Mouse (Mus musculus) c-Kit-positive CD71-negative TER-119-negative erythroid progenitor cells, embryonic 14.5 days (primary cell): ENCODE results near the gene Sema3b.

ENCODE experiments used
- DNase-seq: peaks from one replicate; pipeline ENCODE4 v3.0.0-alpha.2; 2013; ENCODE audit warnings: low read depth

Gene Sema3b

GRCm38 (mm10) chr9:107633091-107633660, 24.1 kb upstream of the Sema3b start:
- peak; percentile 74 for DNase-seq

GRCm38 (mm10) chr9:107632478-107632877, 23.4 kb upstream of the Sema3b start:
- no peak for DNase-seq

DNA sequence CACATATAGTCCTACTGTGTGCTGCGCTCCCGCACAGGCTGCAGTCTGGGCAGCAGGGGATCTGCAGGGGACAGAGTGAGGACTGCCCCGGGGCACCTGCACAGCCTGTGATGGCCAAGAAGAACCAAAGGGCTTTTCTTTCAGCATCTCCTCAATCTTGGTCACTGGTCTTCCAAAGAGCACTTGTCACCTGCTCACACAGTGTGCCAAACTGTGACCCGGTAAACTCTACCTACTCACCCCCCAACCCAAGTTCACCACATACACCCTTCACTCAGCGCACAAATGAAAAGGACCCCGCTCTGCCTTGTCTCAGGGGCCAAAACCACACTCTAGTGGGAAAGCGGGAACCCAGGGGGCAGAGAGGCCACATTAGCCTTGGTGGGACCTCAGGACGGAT, 22.8 kb upstream of the Sema3b start:
- DNase-seq, result no peak

- no peak for DNase-seq
Observed at GRCm38 (mm10) chr9:107631311-107631826, 22.3 kb upstream of the Sema3b start.

DNA sequence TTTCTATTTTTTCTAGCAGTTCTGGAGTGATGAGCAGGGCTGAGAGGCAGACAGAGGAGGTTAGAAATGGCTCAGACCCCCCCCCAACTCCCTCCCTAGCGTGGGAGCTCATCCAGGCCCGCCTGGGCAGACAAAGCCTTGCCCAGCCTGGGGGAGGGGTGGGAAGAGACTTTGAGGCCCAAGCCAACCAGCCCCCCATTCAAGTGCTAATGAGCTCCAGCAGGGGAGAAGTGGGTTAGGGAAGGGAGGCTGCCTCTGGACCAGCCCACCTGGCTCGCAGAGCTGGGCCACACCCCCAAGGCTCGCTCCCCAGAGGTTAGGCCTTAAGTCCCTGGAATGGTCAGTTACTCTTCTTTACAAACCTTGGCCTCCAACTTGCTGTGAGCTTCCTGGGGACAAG, 21.5 kb upstream of the Sema3b start:
- no peak for DNase-seq

DNA sequence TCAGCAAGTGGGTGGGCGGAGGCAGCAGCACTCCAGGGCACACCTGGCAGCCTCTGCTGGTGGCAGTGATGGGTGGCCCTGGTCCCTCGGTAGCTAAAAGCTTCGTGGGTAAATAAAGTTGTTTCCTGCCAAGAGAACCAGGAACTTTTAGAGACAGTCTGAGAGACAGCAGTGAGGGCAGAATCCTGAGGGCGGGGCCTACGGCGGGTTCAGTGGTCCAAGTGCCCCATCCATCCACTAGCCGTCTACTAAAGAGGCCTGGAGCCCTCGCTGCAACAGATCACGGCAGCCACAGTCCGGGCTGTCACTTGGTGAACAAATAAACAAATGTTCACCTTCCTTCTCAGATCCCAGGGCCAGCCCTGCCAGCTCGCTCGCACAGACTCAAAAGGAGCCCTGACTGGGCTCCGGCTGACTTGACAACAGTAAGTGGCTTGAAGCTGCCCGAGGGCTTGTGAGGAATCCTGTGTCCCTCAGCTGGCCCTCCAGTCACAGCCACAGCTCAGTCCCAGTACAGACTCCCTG, 20.9 kb upstream of the Sema3b start:
- DNase-seq, result no peak

DNA sequence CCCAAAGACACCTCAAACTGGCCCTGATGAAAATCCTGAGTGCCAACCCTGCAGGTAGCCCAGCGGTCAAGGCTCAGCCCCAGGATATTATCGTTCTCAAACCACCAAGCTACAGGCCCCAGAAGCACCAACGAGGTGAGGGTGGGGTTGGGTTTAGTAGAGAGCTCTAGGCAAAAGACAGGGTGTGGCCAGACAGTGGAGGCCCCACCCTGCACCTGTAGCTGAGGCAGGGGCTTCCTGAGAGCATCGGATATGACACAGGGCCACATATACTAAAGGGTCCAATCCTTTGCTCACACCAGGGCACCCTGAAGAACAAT, 20.3 kb upstream of the Sema3b start:
- no peak for DNase-seq

- no peak for DNase-seq
Observed at GRCm38 (mm10) chr9:107628721-107629410, 19.8 kb upstream of the Sema3b start.

DNA sequence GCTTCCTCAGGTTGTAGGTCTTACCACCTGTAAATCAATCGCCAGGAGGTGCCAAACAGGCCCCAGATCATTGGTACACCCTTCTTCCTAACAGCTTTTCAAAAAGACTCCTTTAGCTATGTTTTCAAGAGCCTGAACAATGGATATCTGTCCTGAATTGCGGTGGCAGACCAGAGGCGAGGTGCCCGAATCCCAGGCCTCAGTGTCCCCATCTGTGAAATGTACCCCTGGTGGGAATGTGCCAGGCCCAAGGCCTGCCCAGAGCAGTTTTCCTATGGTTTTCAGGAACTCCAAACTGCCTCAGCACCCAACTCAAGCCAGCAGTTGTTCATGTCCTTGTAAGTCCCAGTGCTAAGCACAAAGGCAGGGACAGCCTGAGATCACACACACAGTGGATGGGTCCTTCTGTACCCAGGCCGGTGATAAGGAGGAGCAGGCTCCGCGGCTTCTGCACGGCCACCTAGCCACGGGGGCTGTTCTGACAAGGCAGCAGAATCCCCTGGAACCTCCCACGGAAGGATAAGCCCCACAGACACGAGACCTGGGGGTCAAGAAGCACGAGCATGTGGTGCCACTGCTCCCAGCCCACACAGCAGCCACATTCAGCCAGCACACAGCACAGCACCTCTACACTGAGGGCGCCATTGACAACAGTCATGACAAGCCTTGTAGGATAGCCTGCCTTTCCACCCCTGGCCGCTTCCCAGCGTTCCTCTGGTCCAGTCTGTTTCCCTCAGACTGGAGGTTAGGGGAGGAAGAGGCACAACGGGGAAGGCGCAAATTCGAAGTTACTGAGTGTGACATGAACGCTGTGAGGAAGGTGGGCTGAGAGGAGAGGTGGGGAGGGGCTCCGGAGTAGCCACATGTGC, 18.6 kb upstream of the Sema3b start:
- DNase-seq, result no peak

- no peak for DNase-seq
Observed at GRCm38 (mm10) chr9:107626844-107627277, 17.8 kb upstream of the Sema3b start.

- no peak for DNase-seq
Observed at GRCm38 (mm10) chr9:107626158-107626843, 17.3 kb upstream of the Sema3b start.

DNA sequence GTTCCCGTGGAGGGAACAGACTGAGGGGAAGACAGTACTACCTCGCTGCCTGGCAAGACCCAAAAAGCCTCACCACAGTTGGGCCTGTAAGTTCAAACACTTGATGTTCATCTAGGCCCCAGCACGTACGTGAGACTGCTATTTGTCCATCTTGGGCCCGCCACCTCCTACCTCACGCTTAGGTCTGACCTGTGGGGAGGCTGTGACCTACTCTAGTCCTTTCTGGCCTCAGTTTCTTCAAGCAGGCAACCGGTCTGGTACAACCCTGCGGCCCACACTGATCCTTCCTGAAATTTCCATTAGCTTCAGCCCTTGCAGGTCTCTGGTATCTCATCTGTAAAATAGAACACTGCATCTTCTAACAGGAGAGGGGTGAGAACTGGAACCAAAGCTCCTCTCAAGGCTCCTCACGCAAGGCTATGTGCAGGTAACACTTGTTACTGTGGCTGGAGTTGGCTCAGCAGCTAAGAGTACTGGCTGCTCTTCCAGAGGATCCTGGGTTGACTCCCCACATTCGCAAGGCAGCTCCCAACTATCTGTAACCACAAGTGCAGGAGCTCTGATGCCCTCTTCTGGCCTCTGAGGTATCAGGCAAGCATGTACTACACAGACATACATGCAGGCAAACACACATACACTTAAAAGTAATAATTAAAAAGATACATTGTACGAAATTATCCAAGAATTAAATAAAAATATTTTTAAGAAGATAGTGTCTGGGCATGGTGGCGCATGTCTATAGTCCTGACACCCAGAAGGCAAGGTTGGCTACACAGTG, 16.5 kb upstream of the Sema3b start:
- DNase-seq, result no peak

GRCm38 (mm10) chr9:107624951-107625350, 15.9 kb upstream of the Sema3b start:
- no peak for DNase-seq

GRCm38 (mm10) chr9:107624539-107624938, 15.5 kb upstream of the Sema3b start:
- no peak for DNase-seq

- DNase-seq, result no peak
Observed at GRCm38 (mm10) chr9:107620954-107621353, 11.9 kb upstream of the Sema3b start.

- no peak for DNase-seq
Observed at GRCm38 (mm10) chr9:107619546-107619879, 10.5 kb upstream of the Sema3b start.

DNA sequence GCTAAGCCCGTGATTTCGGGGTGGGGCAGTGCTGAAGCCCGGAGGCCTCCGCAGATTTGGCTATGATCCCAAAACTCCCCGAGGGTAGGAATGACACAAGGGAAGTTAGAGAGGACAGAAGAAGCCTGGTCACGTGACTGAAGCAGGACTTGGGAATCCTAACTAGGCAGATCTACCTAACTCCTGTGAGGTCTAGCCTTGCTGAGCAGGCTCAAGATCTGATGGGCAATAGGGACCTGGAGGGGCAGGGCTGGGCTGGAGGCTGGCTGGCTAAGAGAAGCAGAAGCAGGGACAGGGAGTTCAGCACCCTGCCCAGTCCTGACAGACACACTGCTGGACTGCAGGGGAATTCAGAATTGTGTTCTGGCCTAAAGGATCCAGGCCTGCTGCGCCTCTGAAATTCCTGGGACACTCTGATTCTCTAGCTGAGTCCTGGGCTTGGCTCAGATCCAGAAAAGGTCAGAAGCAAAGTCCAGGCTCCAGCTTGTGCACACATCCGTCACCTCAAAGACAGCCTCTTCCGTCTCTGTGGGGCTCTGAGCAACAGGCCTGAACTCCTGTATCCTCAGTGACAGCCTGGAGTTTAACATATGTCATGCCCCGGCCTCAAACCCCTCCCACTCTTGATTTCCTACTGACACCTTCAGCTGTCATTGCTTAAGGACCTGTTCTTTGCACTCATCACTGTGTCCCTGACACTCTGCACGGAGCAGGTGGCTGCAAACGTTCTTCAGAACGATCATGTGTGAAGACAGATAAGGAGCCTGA, 9.9 kb upstream of the Sema3b start:
- no peak for DNase-seq

- DNase-seq, result no peak
Observed at GRCm38 (mm10) chr9:107618098-107618497, 9.1 kb upstream of the Sema3b start.

DNA sequence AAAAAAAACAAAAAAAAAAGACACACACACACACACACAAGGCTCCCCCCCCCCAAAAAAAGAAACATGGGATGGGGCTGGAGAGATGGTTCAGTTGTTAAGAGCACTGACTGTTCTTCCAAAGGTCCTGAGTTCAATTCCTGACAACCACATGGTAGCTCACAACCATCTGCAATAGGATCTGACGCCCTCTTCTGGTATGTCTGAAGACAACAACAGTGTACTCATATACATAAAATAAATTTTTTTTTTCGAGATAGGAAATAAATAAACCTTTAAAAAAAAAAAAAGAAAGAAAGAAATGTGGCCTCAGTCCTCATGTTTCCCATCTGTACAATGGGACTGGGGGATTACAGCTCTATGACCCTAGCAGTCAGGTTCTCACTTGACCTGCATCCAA, 8.4 kb upstream of the Sema3b start:
- no peak for DNase-seq

DNA sequence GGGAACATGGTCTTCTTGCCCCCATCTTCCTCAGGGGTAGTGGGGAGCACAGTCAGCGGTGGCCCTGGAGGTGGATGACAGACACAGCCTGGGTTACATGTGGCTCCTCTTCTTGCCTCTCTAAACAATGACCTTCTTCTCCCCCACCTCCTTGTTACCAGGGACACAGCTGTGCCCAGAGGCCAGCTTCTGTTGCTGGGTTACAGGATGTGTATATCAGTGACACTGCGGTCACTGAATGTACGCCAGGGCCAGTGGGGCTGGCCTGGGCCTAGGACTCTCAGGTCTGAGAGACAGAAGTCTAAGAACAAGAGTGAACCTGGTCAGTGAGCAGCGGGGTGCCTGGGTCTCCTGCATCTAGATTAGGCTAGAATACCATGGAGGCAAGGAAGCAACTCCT, 6.0 kb upstream of the Sema3b start:
- no peak for DNase-seq
